Mouse (Mus musculus) ES-Bruce4 (cell line): ENCODE measurements around the gene Jam3.

Experiments
- CTCF ChIP-seq: IDR thresholded peaks from one replicate; pipeline ENCODE4 v1.8.1; 2011; ENCODE audit warnings: low read depth, low read length
- EP300 ChIP-seq: IDR thresholded peaks from 2 replicates; pipeline ENCODE4 v1.6.1; 2011; ENCODE audit warnings: low read depth, low read length; ENCODE audit not compliant: insufficient read depth
- POLR2A ChIP-seq: IDR thresholded peaks from one replicate; pipeline ENCODE4 v1.8.1; 2011; ENCODE audit warnings: low read length; ENCODE audit not compliant: insufficient read depth

- no peak for TF ChIP-seq POLR2A
- no peak for TF ChIP-seq CTCF
- TF ChIP-seq EP300 = no peak
These were observed 105.7 kb downstream of the Jam3 start for GRCm38 (mm10) chr9:27049492-27049891.
